Mouse (Mus musculus) megakaryocyte, embryonic 14.5 days (primary cell): ENCODE results near the gene Dyx1c1. TPM values are rescaled to one million over a fixed set of nuclear protein-coding genes. Genes with fewer than 3 reads are reported as not detected.

Experiments used
- H3K27me3 ChIP-seq: replicated peaks from 2 replicates; pipeline ENCODE3; 2012; ENCODE audit warnings: inconsistent platforms
- H3K36me3 ChIP-seq: replicated peaks from 2 replicates; pipeline ENCODE3; 2012; ENCODE audit warnings: low read length, inconsistent platforms, mixed read lengths
- H3K4me1 ChIP-seq: 2 replicates; pipeline ENCODE4 v1.6.1; 2012; ENCODE audit warnings: inconsistent platforms
- H3K4me3 ChIP-seq: replicated peaks from 2 replicates; pipeline ENCODE3; 2012; ENCODE audit warnings: moderate library complexity, mild to moderate bottlenecking, inconsistent platforms
- H3K9me3 ChIP-seq: 2 replicates; pipeline ENCODE4 v1.6.1; 2012; ENCODE audit warnings: inconsistent platforms
- FLI1 ChIP-seq: IDR thresholded peaks from 2 replicates; pipeline ENCODE4 v1.6.1; 2012; ENCODE audit warnings: low read length, inconsistent platforms, mixed read lengths
- GATA1 ChIP-seq: IDR thresholded peaks from 3 replicates; pipeline ENCODE4 v1.6.1; 2012; ENCODE audit warnings: mixed read lengths, low read length, inconsistent platforms, borderline replicate concordance
- polyA plus RNA-seq: library from polyadenylated mRNA; stranded (reverse); fragments of >175 nt; gene quantifications from 2 replicates; pipeline ENCODE4 v1.2.3, GENCODE M21; 2012; ENCODE audit warnings: low replicate concordance; ENCODE audit not compliant: insufficient read depth

The Dyx1c1 gene
- not detected in 2 replicates for polyA plus RNA-seq

GRCm38 (mm10) chr9:72958521-72959450 lies at the start of gene Dyx1c1, which contains the start of gene Gm44503:
Gene Dyx1c1 (plus strand): TSS chr9:72958785.
Gene Gm44503 (plus strand): TSS chr9:72958852.
- Histone ChIP-seq H3K27me3 (peaks cover 9% of the 10 kb centered on the region), H3K36me3 (no peaks in the 10 kb centered on the region), H3K9me3 (no peaks in the 10 kb centered on the region), H3K4me1 (peaks cover 31% of the 10 kb centered on the region), H3K4me3 (peak within 1 kb of the TSS; percentile 92)
- TF ChIP-seq GATA1 (no peak), FLI1 (no peak)

- no peak for TF ChIP-seq GATA1
- H3K9me3 ChIP-seq, result no peaks in the 10 kb centered on the region
- no peak overlapping the region for H3K4me3 ChIP-seq
- peaks cover 10% of the 10 kb centered on the region for H3K27me3 ChIP-seq
- peaks cover 8% of the 10 kb centered on the region for H3K4me1 ChIP-seq
- no peaks in the 10 kb centered on the region for H3K36me3 ChIP-seq
Observed at GRCm38 (mm10) chr9:72911381-72911780, 47.2 kb upstream of the Dyx1c1 start.

GRCm38 (mm10) chr9:72913551-72913950 lies 45.0 kb upstream of the Dyx1c1 start:
- Histone ChIP-seq H3K36me3 (no peaks in the 10 kb centered on the region), H3K27me3 (peaks cover 11% of the 10 kb centered on the region), H3K4me3 (no peak overlapping the region), H3K9me3 (no peaks in the 10 kb centered on the region), H3K4me1 (peaks cover 13% of the 10 kb centered on the region)
- TF ChIP-seq GATA1 (no peak), FLI1 (no peak)

GRCm38 (mm10) chr9:72915728-72916127 lies 42.9 kb upstream of the Dyx1c1 start:
- Histone ChIP-seq H3K4me3 (no peak overlapping the region), H3K27me3 (peaks cover 15% of the 10 kb centered on the region), H3K36me3 (no peaks in the 10 kb centered on the region), H3K9me3 (no peaks in the 10 kb centered on the region), H3K4me1 (peaks cover 13% of the 10 kb centered on the region)
- no peak for TF ChIP-seq GATA1
- TF ChIP-seq FLI1, result no peak

GRCm38 (mm10) chr9:72923068-72923467 lies 35.5 kb upstream of the Dyx1c1 start:
- H3K4me1 ChIP-seq, result peaks cover 11% of the 10 kb centered on the region
- H3K27me3 ChIP-seq, result peaks cover 74% of the 10 kb centered on the region
- no peaks in the 10 kb centered on the region for H3K36me3 ChIP-seq
- no peaks in the 10 kb centered on the region for H3K9me3 ChIP-seq
- TF ChIP-seq FLI1, result no peak
- TF ChIP-seq GATA1, result no peak
- no peak overlapping the region for H3K4me3 ChIP-seq

- Histone ChIP-seq H3K27me3 (peaks cover 80% of the 10 kb centered on the region), H3K36me3 (no peaks in the 10 kb centered on the region), H3K9me3 (no peaks in the 10 kb centered on the region), H3K4me1 (peaks cover 11% of the 10 kb centered on the region), H3K4me3 (peak within 1 kb of the TSS; percentile 76)
- TF ChIP-seq FLI1 (no peak), GATA1 (no peak)
Observed at GRCm38 (mm10) chr9:72925021-72925934, 33.3 kb upstream of the Dyx1c1 start, which contains the start of gene Pygo1. Gene Pygo1 (plus strand): TSS chr9:72925645.

GRCm38 (mm10) chr9:72925935-72926258 lies 32.7 kb upstream of the Dyx1c1 start:
- TF ChIP-seq FLI1 (no peak), GATA1 (no peak)
- H3K9me3 ChIP-seq, result no peaks in the 10 kb centered on the region
- peaks cover 82% of the 10 kb centered on the region for H3K27me3 ChIP-seq
- no peaks in the 10 kb centered on the region for H3K36me3 ChIP-seq
- peak overlapping the region; percentile 76 for H3K4me3 ChIP-seq
- peaks cover 11% of the 10 kb centered on the region for H3K4me1 ChIP-seq

GRCm38 (mm10) chr9:72931166-72931790 lies 27.3 kb upstream of the Dyx1c1 start:
- no peak overlapping the region for H3K4me3 ChIP-seq
- H3K36me3 ChIP-seq, result no peaks in the 10 kb centered on the region
- no peaks in the 10 kb centered on the region for H3K4me1 ChIP-seq
- H3K27me3 ChIP-seq, result peaks cover 39% of the 10 kb centered on the region
- no peak for TF ChIP-seq FLI1
- TF ChIP-seq GATA1, result no peak
- no peaks in the 10 kb centered on the region; the same call in 1 of the 2 replicates for H3K9me3 ChIP-seq

- TF ChIP-seq FLI1 (no peak), GATA1 (no peak)
- Histone ChIP-seq H3K4me3 (no peak overlapping the region), H3K27me3 (peaks cover 15% of the 10 kb centered on the region), H3K9me3 (no peaks in the 10 kb centered on the region; the same call in 1 of the 2 replicates), H3K36me3 (no peaks in the 10 kb centered on the region), H3K4me1 (no peaks in the 10 kb centered on the region)
Observed at GRCm38 (mm10) chr9:72935309-72935708, 23.3 kb upstream of the Dyx1c1 start.

GRCm38 (mm10) chr9:72936301-72936700 lies 22.3 kb upstream of the Dyx1c1 start:
- H3K27me3 ChIP-seq, result peaks cover 11% of the 10 kb centered on the region
- H3K9me3 ChIP-seq, result no peaks in the 10 kb centered on the region; the same call in 1 of the 2 replicates
- H3K36me3 ChIP-seq, result no peaks in the 10 kb centered on the region
- H3K4me1 ChIP-seq, result no peaks in the 10 kb centered on the region
- no peak overlapping the region for H3K4me3 ChIP-seq
- TF ChIP-seq GATA1 (no peak), FLI1 (no peak)
